Mouse (Mus musculus): ENCODE data around the gene Pold3.

DNA sequence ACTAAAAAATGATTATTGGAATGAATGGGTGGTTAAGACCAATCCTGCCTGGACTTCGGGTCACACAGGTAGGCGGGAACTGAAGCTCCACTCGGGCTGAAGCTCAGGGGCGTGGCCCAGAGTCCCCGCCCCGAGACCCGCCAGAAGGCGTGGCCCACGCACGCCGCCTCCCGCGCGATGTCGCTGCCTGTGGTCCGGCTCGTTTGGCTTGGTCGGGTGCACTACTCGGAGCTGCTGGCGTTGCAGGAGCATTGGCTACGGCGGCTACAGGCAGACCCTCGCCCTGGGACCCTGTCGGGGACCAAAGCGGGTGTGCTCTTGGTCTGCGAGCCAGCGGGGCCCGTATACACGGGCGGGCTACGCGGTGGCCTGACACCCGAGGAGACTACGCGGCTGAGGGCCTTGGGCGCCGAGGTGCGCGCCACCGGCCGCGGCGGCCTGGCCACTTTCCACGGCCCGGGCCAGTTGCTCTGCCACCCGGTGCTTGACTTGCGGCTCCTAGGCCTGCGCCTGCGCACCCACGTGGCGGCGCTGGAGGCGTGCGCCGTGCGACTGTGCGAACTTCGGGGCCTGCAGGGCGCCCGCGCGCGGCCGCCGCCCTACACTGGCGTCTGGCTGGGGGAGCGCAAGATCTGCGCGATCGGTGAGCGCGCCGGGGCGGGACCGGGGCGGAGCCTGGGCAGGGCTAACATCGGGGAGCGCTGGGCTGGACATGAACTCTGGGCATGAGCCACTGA lies 37.9 kb upstream of the Pold3 start, which contains the start of gene Lipt2:
- TF ChIP-seq CTCF (conservative IDR thresholded peaks at IDR 0.05; ENCODE audit: insufficient read depth, insufficient read length, low read depth, low read length) (0 out of 2 replicates have a peak, but pooled peaks have one; percentile 12), POLR2A (IDR thresholded peaks at IDR 0.05; ENCODE audit: low read depth, low read length) (peak; percentile 29)
